Mouse (Mus musculus): ENCODE data around the gene Ppp1r18. TPM values are rescaled to one million over a fixed set of nuclear protein-coding genes. Genes with fewer than 3 reads are reported as not detected.

Ppp1r18 gene
- polyA plus RNA-seq (2021; fragmentation: Nextera tagmentation), result 0.97 and 6.2 TPM in 2 replicates
- long read RNA-seq, experiment 1, transcript Ppp1r18-205 (3 exons, 3,185 nt), result major isoform, 8 of 9 reads
- long read RNA-seq, experiment 1, partial matches to known transcripts, result 0 of 9 reads
- long read RNA-seq, experiment 1, other reads (novel, unspliced or antisense), result 1 of 9 reads
- long read RNA-seq, experiment 2, partial matches to known transcripts, result 0 of 2 reads
- long read RNA-seq, experiment 2, other reads (novel, unspliced or antisense), result 0 of 2 reads

GRCm38 (mm10) chr17:35865481-35866280, at the start of gene Ppp1r18:
Gene Ppp1r18, plus strand, starts transcription at chr17:35865593.

DNA sequence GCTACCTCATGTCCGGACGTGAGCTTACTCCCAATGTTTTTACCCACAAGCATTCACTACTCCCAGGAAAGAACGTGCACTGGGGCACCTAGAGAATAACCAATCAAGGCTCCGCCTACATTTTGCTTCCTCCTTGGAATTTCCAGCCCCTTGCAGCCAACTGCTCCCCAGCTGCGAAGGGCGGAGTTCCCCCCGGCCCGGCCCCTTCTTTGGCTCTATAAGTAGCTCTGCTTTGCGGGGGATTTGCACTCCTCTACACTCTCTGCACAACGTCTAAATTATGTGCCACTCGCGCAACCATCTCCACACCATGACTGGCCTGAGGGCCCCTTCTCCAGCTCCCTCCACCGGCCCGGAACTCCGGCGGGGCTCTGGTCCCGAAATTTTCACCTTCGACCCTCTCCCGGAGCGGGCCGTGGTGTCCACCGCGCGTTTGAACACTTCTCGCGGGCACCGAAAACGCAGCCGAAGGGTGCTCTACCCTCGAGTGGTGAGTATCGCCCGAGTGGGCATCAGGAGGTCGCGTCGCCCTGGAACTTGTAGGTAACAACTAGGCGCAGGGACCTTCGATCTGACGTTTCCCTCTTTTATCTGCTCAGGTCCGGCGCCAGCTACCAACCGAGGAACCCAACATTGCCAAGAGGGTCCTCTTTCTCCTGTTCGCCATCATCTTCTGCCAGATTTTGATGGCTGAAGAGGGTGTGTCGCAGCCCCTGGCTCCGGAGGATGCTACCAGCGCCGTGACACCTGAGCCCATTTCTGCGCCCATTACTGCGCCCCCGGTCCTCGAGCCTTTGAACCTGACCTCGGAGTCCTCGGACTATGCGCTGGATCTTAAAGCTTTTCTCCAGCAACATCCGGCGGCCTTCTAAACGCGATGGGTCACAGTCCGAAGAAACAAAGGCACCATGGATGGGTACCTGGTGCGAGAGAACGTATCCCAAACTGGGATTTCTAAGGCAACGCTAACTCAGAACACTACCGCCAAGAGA, 43.7 kb upstream of the Ppp1r18 start, which contains the start of gene Ier3:
Gene Ier3, plus strand, starts transcription at position 246 of the 992 bp plus-strand sequence.

GRCm38 (mm10) chr17:35822964-35823937, 42.1 kb upstream of the Ppp1r18 start, which contains the start of gene Flot1:
Gene Flot1, plus strand, starts transcription at chr17:35823230.

GRCm38 (mm10) chr17:35838122-35838544, 27.3 kb upstream of the Ppp1r18 start, which contains the start of gene Tubb5:
Gene Tubb5, minus strand, starts transcription at chr17:35838306.

DNA sequence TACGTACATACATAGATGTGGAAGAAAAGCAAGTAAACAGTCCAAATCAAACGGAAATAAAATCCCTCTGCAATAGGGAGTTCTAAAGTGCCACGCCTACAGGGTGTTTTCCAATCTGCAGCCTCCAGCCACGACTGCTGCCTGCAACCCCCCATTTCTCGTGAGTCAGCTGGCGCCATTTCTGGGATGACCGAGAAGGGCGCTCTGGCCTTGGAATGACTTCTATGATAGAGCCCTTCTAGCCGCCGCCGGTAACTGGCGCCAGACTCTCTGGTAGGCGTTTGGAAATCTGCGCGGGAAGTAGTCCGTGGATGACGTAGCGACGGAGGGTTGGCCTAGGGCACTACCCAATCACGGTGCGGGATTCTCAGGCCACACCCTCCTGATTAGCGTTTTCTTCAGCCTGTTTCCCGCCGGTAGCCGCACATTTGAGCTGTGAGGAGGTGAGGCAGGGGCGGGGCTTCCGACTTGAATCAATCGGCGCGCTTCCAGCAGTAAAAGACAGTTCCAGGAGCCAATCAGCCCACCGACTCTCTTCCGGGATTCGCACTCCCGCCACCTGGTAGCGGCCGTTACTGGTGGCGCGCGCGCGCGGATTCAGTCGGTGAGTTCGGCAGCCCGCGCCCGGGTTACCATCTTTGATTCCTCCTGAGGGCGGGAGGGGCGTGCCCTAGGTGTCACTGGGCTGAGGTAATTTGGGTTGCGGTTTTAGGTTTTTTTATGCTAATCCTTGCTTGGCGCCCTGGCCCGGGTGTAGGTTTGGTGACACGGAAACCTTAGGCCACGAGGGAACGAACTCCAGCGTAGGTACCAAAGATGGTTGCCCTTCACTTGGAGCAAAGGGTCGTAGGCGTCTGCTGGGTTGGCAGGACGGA, 24.1 kb upstream of the Ppp1r18 start, which contains the start of gene Mdc1:
Gene Mdc1, plus strand, starts transcription at position 440 of the 875 bp plus-strand sequence.

DNA sequence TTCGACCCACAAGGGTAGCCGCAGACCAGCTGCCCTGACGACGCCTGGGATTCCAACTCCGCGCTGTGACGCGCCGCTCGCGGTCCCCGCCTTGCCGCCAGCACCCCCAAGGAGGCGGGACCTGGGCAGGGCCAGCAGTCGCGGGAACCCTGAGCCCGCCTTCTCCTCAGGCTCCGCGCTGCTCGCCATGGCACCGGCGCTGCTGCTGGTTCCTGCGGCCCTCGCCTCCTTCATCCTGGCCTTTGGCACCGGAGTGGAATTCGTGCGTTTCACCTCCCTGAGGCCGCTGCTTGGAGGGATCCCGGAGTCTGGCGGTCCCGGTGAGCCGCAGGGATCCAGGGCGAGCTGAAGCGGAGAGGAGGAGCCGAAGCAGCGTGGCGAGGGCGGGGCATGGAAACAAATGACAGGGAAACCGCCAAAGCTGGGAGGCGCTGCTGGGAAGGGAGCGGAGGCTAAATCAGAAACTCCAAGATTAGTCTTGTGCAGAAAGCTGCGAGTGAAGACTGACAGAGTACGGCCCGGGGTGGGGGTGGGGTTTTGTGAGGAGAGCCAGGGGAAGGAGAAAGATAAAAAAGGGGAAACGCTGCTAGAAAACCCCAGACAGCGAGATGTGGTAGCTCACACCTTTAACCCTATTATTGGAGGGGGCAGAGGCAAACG, 4.1 kb upstream of the Ppp1r18 start, which contains the start of gene Nrm:
Gene Nrm, plus strand, starts transcription at position 121 of the 660 bp plus-strand sequence.

DNA sequence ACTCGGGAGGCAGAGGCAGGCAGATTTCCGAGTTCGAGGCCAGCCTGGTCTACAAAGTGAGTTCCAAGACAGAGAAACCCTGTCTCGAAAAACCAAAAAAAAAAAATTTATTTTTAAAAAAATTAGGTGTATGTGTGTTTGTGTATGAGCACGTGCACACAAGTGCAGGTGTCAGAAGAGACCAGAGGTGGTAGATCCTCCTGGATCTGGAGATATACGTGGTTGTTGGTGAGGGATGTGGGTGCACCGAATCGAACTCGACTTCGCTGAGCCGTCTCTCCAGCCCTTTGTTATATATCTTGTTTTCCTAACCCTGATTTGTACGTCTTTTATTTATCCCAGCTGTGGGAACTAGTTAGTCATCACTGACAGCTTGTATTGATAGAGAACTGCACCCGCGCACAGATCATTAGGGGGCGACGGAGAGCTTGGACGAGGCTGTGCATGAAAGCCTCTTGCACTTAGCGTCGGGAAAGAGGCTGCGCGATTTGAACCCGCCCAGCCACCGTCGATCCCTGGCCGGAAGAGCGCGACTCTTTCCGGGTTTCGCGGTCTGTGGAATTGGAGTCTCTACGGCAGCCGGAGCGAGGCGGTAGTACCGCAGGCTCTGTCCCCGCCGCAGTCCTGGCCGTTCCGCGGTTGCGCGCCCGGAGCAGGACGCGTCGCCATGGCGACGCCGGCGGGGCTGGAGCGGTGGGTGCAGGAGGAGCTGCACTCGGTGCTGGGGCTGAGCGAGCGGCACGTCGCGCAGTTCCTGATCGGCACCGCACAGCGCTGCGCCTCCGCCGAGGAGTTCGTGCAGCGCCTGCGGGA, 14.1 kb downstream of the Ppp1r18 start, which contains the start of gene Dhx16:
Gene Dhx16, plus strand, starts transcription at position 575 of the 813 bp plus-strand sequence.

DNA sequence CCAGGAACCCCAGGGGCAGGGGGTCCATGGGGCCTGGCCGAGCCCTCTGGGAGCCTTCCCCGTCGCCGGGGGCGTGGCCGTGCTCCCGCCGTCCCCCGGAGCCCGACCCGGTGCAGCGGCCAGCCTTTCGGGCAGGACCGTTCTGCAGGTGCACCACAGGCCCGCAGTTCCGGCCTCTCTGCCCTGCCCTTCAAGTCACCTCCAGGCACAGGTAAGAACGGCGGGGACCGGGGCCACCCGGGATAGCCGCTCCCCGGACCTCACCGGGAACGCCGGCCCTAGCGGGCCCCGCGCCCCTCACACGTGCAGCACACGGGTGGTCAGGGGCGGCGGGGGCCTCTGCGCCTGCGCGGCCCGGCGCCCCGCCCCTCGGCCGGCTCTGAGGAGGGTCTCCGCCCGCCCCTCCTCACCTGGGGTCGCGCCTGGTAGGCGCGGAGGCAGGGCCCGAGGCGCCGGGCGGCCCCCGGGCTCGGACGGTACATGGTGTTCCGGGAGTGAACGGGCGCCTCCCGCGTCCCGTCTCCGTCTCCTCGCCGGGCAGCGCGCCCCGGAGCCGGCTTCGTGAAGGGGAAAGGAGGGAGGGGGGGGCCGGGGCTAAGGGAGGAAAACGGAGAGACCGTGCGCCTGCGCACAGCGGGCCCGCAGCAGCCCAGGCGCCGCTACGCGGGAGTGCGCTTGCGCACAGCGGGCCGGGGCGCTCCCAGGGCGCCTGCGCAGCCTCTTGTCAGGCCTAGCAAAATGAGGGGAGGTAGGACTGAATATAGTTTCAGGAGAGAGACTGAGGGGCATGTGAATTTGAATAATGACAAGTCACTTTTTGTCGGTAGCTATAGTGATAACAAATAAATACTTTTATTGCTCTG, 31.6 kb downstream of the Ppp1r18 start, which contains the start of gene 2310061I04Rik:
Gene 2310061I04Rik, minus strand, starts transcription at position 651 of the 863 bp plus-strand sequence.

GRCm38 (mm10) chr17:35909919-35910369, 44.6 kb downstream of the Ppp1r18 start, which contains the start of gene Atat1:
Gene Atat1, minus strand, starts transcription at chr17:35910075.

DNA sequence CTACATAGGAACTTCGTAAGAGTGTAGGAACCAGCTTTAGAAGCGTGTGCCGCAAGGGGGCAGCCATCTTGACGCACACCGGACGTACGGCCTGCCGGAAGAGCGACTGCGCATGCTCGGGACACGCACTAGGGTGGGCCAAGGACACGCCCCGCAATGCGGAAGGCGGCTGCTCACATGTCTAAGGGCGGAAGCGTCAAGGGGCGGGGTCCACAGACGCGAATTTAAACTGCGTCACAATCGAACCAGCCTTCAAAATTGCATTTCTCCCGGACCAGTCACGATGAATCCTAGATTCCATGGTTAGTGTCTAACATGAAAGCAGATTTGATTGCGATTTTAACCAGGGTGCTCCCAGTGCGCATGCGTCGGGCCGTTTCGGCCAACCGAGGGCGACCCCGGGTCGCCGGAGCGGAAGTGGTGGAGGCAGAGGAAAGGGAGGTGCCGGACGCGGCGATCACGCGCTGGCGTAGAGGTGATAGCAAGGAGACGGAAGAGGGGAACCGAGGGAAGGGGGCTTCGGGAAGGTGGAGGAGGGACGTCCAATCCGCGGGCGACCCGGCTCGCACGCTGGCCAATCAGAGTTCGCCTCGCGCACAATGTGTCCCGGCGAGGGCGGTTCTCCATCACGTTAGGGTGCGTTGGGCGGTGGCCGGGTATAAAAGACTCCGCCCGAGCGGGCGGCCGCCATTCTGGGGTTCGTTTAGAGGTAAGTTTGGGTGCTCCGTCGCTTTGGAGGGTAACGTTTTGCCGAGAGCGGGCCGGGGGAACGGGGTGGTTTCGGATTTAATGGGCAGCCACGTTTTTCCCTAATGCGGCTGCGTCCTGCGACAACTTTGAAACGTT, 51.1 kb downstream of the Ppp1r18 start, which contains the start of the genes Mrps18b and Ppp1r10:
Gene Mrps18b, minus strand, starts transcription at position 93 of the 846 bp plus-strand sequence.
Gene Ppp1r10, plus strand, starts transcription at position 138 of the 846 bp plus-strand sequence.

Other genes starting within 250 kb of the Ppp1r18 start
- not detected in 2 replicates for gene Gm9573, start 239.0 kb upstream of the Ppp1r18 start, polyA plus RNA-seq (2021; fragmentation: Nextera tagmentation)
- gene Mucl3, start 221.9 kb upstream of the Ppp1r18 start, polyA plus RNA-seq (2021; fragmentation: Nextera tagmentation), result not detected in 2 replicates
- 4.2 and 4.4 TPM in 2 replicates for gene Vars2, start 198.0 kb upstream of the Ppp1r18 start, polyA plus RNA-seq (2021; fragmentation: Nextera tagmentation)
- gene Gtf2h4, start 191.9 kb upstream of the Ppp1r18 start, polyA plus RNA-seq (2021; fragmentation: Nextera tagmentation), result 25.0 and 27.8 TPM in 2 replicates
- 10.2 and 39.0 TPM in 2 replicates for gene Ddr1, start 161.0 kb upstream of the Ppp1r18 start, polyA plus RNA-seq (2021; fragmentation: Nextera tagmentation)
- gene Ier3, start 43.9 kb upstream of the Ppp1r18 start, polyA plus RNA-seq (2021; fragmentation: Nextera tagmentation), result 11.2 and 18.9 TPM in 2 replicates
- 142 and 144 TPM in 2 replicates for gene Flot1, start 42.4 kb upstream of the Ppp1r18 start, polyA plus RNA-seq (2021; fragmentation: Nextera tagmentation)
- gene Tubb5, start 27.3 kb upstream of the Ppp1r18 start, polyA plus RNA-seq (2021; fragmentation: Nextera tagmentation), result 596 and 663 TPM in 2 replicates
- 2.9 and 4.1 TPM in 2 replicates for gene Mdc1, start 24.1 kb upstream of the Ppp1r18 start, polyA plus RNA-seq (2021; fragmentation: Nextera tagmentation)
- 4.0 and 4.1 TPM in 2 replicates for gene Nrm, start 4.3 kb upstream of the Ppp1r18 start, polyA plus RNA-seq (2021; fragmentation: Nextera tagmentation)
- gene Dhx16, start 14.2 kb downstream of the Ppp1r18 start, polyA plus RNA-seq (2021; fragmentation: Nextera tagmentation), result 9.6 and 13.1 TPM in 2 replicates
- gene 2310061I04Rik, start 31.8 kb downstream of the Ppp1r18 start, polyA plus RNA-seq (2021; fragmentation: Nextera tagmentation), result 59.1 and 90.8 TPM in 2 replicates
- gene Atat1, start 44.5 kb downstream of the Ppp1r18 start, polyA plus RNA-seq (2021; fragmentation: Nextera tagmentation), result 34.2 and 50.5 TPM in 2 replicates
- gene Mrps18b, start 50.8 kb downstream of the Ppp1r18 start, polyA plus RNA-seq (2021; fragmentation: Nextera tagmentation), result 65.1 and 66.8 TPM in 2 replicates
- 16.6 and 18.5 TPM in 2 replicates for gene Ppp1r10, start 50.8 kb downstream of the Ppp1r18 start, polyA plus RNA-seq (2021; fragmentation: Nextera tagmentation)
- 50.2 and 50.3 TPM in 2 replicates for gene Abcf1, start 104.2 kb downstream of the Ppp1r18 start, polyA plus RNA-seq (2021; fragmentation: Nextera tagmentation)
- gene Gnl1, start 114.3 kb downstream of the Ppp1r18 start, polyA plus RNA-seq (2021; fragmentation: Nextera tagmentation), result 23.8 and 41.5 TPM in 2 replicates
- gene Prr3, start 114.6 kb downstream of the Ppp1r18 start, polyA plus RNA-seq (2021; fragmentation: Nextera tagmentation), result 12.1 and 12.4 TPM in 2 replicates
- 2.5 and 3.0 TPM in 2 replicates for gene H2-T24, start 155.0 kb downstream of the Ppp1r18 start, polyA plus RNA-seq (2021; fragmentation: Nextera tagmentation)
- 24.6 and 34.7 TPM in 2 replicates for gene H2-T23, start 167.3 kb downstream of the Ppp1r18 start, polyA plus RNA-seq (2021; fragmentation: Nextera tagmentation)
- 21.2 and 21.4 TPM in 2 replicates for gene H2-T22, start 177.2 kb downstream of the Ppp1r18 start, polyA plus RNA-seq (2021; fragmentation: Nextera tagmentation)
- not detected in 2 replicates for gene Gm6034, start 177.4 kb downstream of the Ppp1r18 start, polyA plus RNA-seq (2021; fragmentation: Nextera tagmentation)
- not detected in 2 replicates for gene Gm11127, start 192.8 kb downstream of the Ppp1r18 start, polyA plus RNA-seq (2021; fragmentation: Nextera tagmentation)